Mouse (Mus musculus) monocyte, adult 5-6 weeks (primary cell): ENCODE data around the gene Tyk2. TPM values are rescaled to one million over a fixed set of nuclear protein-coding genes. Genes with fewer than 3 reads are reported as not detected.

Source experiments
- ATAC-seq: fragments of 153-309, 156-312 bp; replicated peaks from 2 replicates; pipeline ENCODE4 v1.8.0; 2017; ENCODE audit warnings: mild to moderate bottlenecking; ENCODE audit not compliant: low TSS enrichment, insufficient number of reproducible peaks, severe bottlenecking, poor library complexity, low FRiP score
- total RNA-seq: library from RNA; stranded (forward); fragments of 200-1000, 200-491, 200-594 nt; gene quantifications from 3 replicates; pipeline ENCODE4 v1.2.3, GENCODE M21; 2017

Tyk2 gene
- total RNA-seq, 1 experiment from 2014 or later, result 42.5 TPM

GRCm38 (mm10) chr9:21152715-21153114, 21.7 kb upstream of the Tyk2 start:
- ATAC-seq, result no peak

- ATAC-seq, result peak; percentile 81
Measured at GRCm38 (mm10) chr9:21149654-21150419, 18.8 kb upstream of the Tyk2 start, which contains the start of gene Cdc37. Gene Cdc37, minus strand, starts transcription at chr9:21149982.

- ATAC-seq, result no peak
Measured at GRCm38 (mm10) chr9:21149077-21149653, 18.1 kb upstream of the Tyk2 start.

GRCm38 (mm10) chr9:21148427-21148826, 17.4 kb upstream of the Tyk2 start:
- ATAC-seq, result no peak

- ATAC-seq, result peak; percentile 69
Measured at GRCm38 (mm10) chr9:21146722-21147121, 15.7 kb upstream of the Tyk2 start.

GRCm38 (mm10) chr9:21145431-21145830, 14.4 kb upstream of the Tyk2 start:
- ATAC-seq, result no peak

GRCm38 (mm10) chr9:21144361-21144760, 13.3 kb upstream of the Tyk2 start:
- ATAC-seq, result no peak

- no peak for ATAC-seq
Measured at GRCm38 (mm10) chr9:21141922-21142321, 10.9 kb upstream of the Tyk2 start.

- ATAC-seq, result no peak
Measured at GRCm38 (mm10) chr9:21138386-21138785, 7.3 kb upstream of the Tyk2 start.

- ATAC-seq, result no peak; the same call in 1 of the 2 replicates
Measured at GRCm38 (mm10) chr9:21137229-21137628, 6.2 kb upstream of the Tyk2 start.

- no peak for ATAC-seq
Measured at GRCm38 (mm10) chr9:21136401-21136800, 5.4 kb upstream of the Tyk2 start.

GRCm38 (mm10) chr9:21135941-21136381, 4.9 kb upstream of the Tyk2 start:
- no peak for ATAC-seq

- no peak for ATAC-seq
Measured at GRCm38 (mm10) chr9:21135329-21135890, 4.4 kb upstream of the Tyk2 start.

- ATAC-seq, result no peak
Measured at GRCm38 (mm10) chr9:21134595-21135328, 3.7 kb upstream of the Tyk2 start.

- ATAC-seq, result no peak
Measured at GRCm38 (mm10) chr9:21133064-21133707, 2.1 kb upstream of the Tyk2 start.

GRCm38 (mm10) chr9:21132102-21132775, 1.2 kb upstream of the Tyk2 start:
- ATAC-seq, result no peak

- no peak; the same call in 1 of the 2 replicates for ATAC-seq
Measured at GRCm38 (mm10) chr9:21126259-21126627, 4.8 kb downstream of the Tyk2 start.

- peak; percentile 64 for ATAC-seq
Measured at GRCm38 (mm10) chr9:21125502-21126258, 5.4 kb downstream of the Tyk2 start.
